Mouse (Mus musculus) heart, postnatal 0 days (tissue): ENCODE measurements around the gene Msx2. TPM values are rescaled to one million over a fixed set of nuclear protein-coding genes. Genes with fewer than 3 reads are reported as not detected.

Source experiments
- ATAC-seq: fragments of 200-750 bp; cut with Nextera tagmentation; 2 replicates; pipeline ENCODE4 v1.8.0; 2017; ENCODE audit warnings: low read depth, moderate number of reproducible peaks, moderate library complexity; ENCODE audit not compliant: insufficient read depth
- DNase-seq: peaks from one replicate; pipeline ENCODE4 v3.0.0-alpha.2; 2016; ENCODE audit warnings: low spot score
- H3K27ac ChIP-seq: fragments of 300-500 bp; sonication (generic); 2 replicates; pipeline ENCODE4 v1.5.1; 2014; ENCODE audit warnings: low read depth, mild to moderate bottlenecking
- H3K27me3 ChIP-seq: fragments of 300-500 bp; sonication (generic); 2 replicates; pipeline ENCODE4 v1.6.1; 2014; ENCODE audit warnings: low read length, mixed read lengths; ENCODE audit not compliant: control insufficient read depth, insufficient read depth
- H3K36me3 ChIP-seq: fragments of 300-500 bp; sonication (generic); replicated peaks from 2 replicates; pipeline ENCODE4 v1.6.1; 2014; ENCODE audit warnings: low read length, mixed read lengths; ENCODE audit not compliant: control insufficient read depth, insufficient read depth
- H3K4me1 ChIP-seq: fragments of 300-500 bp; sonication (generic); 2 replicates; pipeline ENCODE4 v1.6.1; 2014; ENCODE audit warnings: antibody characterized with exemption; ENCODE audit not compliant: control insufficient read depth, insufficient read depth
- H3K4me2 ChIP-seq: fragments of 300-500 bp; sonication (generic); 2 replicates; pipeline ENCODE4 v1.6.1; 2014; ENCODE audit warnings: low read depth, mild to moderate bottlenecking, low read length, moderate library complexity
- H3K4me3 ChIP-seq: fragments of 300-500 bp; sonication (generic); 2 replicates; pipeline ENCODE4 v1.5.1; 2014; ENCODE audit warnings: low read depth, low read length
- H3K9ac ChIP-seq: fragments of 300-500 bp; sonication (generic); replicated peaks from 2 replicates; pipeline ENCODE4 v1.6.1; 2014; ENCODE audit warnings: low read depth, low read length, mixed read lengths
- H3K9me3 ChIP-seq: fragments of 300-500 bp; sonication (generic); replicated peaks from 2 replicates; pipeline ENCODE4 v1.6.1; 2016; ENCODE audit warnings: low read length; ENCODE audit not compliant: control insufficient read depth
- CTCF ChIP-seq: IDR thresholded peaks from 2 replicates; pipeline ENCODE4 v1.5.1; 2016; ENCODE audit warnings: antibody characterized with exemption, control low read depth, low read depth
- EP300 ChIP-seq: IDR thresholded peaks from 2 replicates; pipeline ENCODE4 v1.6.1; 2016; ENCODE audit warnings: antibody characterized with exemption, low read depth
- WGBS: fragments of 180-500 bp; shearing (Covaris S2); extraction: QIAGEN DNeasy Blood & Tissue Kit; methylation state at CpG from one replicate; pipeline ENCODE4 v1.1.7; 2014; 5-methylcytosine and 5-hydroxymethylcytosine counted together
- polyA plus RNA-seq: library from polyadenylated mRNA; unstranded; fragments of >200 nt; fragmentation: Nextera tagmentation; extraction: Ambion mirVana; gene quantifications from 2 replicates; pipeline ENCODE4 v1.2.1, GENCODE M21; 2015
- total RNA-seq: library from RNA; depleted of rRNA; stranded (reverse); fragments of >200 nt; gene quantifications from 2 replicates; pipeline ENCODE4 v1.2.3, GENCODE M21; 2014; ENCODE audit warnings: low replicate concordance

Msx2 gene
- total and polyA plus RNA-seq, 2 experiments from 2014 or later: 0.92 to 1.4 TPM

GRCm38 (mm10) chr13:53514574-53514973 lies 41.7 kb upstream of the Msx2 start:
- H3K9me3 ChIP-seq: peaks cover 7% of the 10 kb centered on the region
- H3K27ac ChIP-seq: no peak overlapping the region
- peak; percentile 13 for DNase-seq
- no peak overlapping the region for H3K4me2 ChIP-seq
- ATAC-seq: no peak
- H3K4me3 ChIP-seq: no peak overlapping the region
- H3K9ac ChIP-seq: no peak overlapping the region
- TF ChIP-seq EP300 (no peak), CTCF (no peak)
- H3K4me1 ChIP-seq: no peaks in the 10 kb centered on the region
- H3K27me3 ChIP-seq: no peaks in the 10 kb centered on the region
- no peaks in the 10 kb centered on the region for H3K36me3 ChIP-seq

GRCm38 (mm10) chr13:53511366-53511765 lies 38.5 kb upstream of the Msx2 start:
- Histone ChIP-seq H3K9me3 (peaks cover 6% of the 10 kb centered on the region), H3K27me3 (no peaks in the 10 kb centered on the region), H3K9ac (no peak overlapping the region), H3K36me3 (no peaks in the 10 kb centered on the region), H3K4me3 (no peak overlapping the region), H3K27ac (no peak overlapping the region), H3K4me1 (no peaks in the 10 kb centered on the region), H3K4me2 (no peak overlapping the region)
- no peak for TF ChIP-seq EP300
- no peak for TF ChIP-seq CTCF
- DNase-seq (no peak), ATAC-seq (no peak)
- WGBS: 65% methylated on average over 2 of the region's 2 CpGs

GRCm38 (mm10) chr13:53502406-53502805 lies 29.5 kb upstream of the Msx2 start:
- H3K36me3 ChIP-seq: no peaks in the 10 kb centered on the region
- H3K9me3 ChIP-seq: no peaks in the 10 kb centered on the region
- 48% methylated on average over 6 of the region's 6 CpGs for WGBS
- H3K4me1 ChIP-seq: peaks cover 9% of the 10 kb centered on the region; the same call in 1 of the 2 replicates
- H3K4me2 ChIP-seq: no peak overlapping the region
- no peak overlapping the region for H3K4me3 ChIP-seq
- no peak overlapping the region for H3K9ac ChIP-seq
- no peak overlapping the region for H3K27ac ChIP-seq
- ATAC-seq (no peak), DNase-seq (no peak)
- no peak for TF ChIP-seq EP300
- TF ChIP-seq CTCF: no peak
- H3K27me3 ChIP-seq: no peaks in the 10 kb centered on the region

- Histone ChIP-seq H3K4me3 (no peak overlapping the region), H3K27me3 (no peaks in the 10 kb centered on the region), H3K27ac (no peak overlapping the region), H3K4me2 (peak overlapping the region; percentile 3; the same call in 1 of the 2 replicates), H3K4me1 (peaks cover 9% of the 10 kb centered on the region; the same call in 1 of the 2 replicates), H3K9ac (no peak overlapping the region), H3K36me3 (no peaks in the 10 kb centered on the region), H3K9me3 (no peaks in the 10 kb centered on the region)
- no peak for DNase-seq
- WGBS: 12% methylated on average over 10 of the region's 10 CpGs
- no peak for TF ChIP-seq EP300
- TF ChIP-seq CTCF: no peak
- no peak; the same call in 1 of the 2 replicates for ATAC-seq
Measured at GRCm38 (mm10) chr13:53501561-53502253, 28.8 kb upstream of the Msx2 start.

GRCm38 (mm10) chr13:53501057-53501456 lies 28.2 kb upstream of the Msx2 start:
- Histone ChIP-seq H3K4me2 (no peak overlapping the region), H3K4me3 (no peak overlapping the region), H3K9me3 (no peaks in the 10 kb centered on the region), H3K9ac (no peak overlapping the region), H3K36me3 (no peaks in the 10 kb centered on the region), H3K4me1 (peaks cover 9% of the 10 kb centered on the region; the same call in 1 of the 2 replicates), H3K27ac (no peak overlapping the region), H3K27me3 (no peaks in the 10 kb centered on the region)
- DNase-seq (no peak), ATAC-seq (no peak)
- WGBS: 37% methylated on average over 3 of the region's 3 CpGs
- TF ChIP-seq CTCF (no peak), EP300 (no peak)

- no peak for DNase-seq
- H3K4me1 ChIP-seq: no peaks in the 10 kb centered on the region
- no peak overlapping the region for H3K9ac ChIP-seq
- H3K9me3 ChIP-seq: no peaks in the 10 kb centered on the region
- ATAC-seq: no peak
- H3K27ac ChIP-seq: no peak overlapping the region
- 62% methylated on average over 4 of the region's 4 CpGs for whole genome bisulfite sequencing
- H3K4me3 ChIP-seq: no peak overlapping the region
- 0 out of 2 replicates have a peak, but pooled peaks cover 2% of the 10 kb centered on the region for H3K27me3 ChIP-seq
- H3K36me3 ChIP-seq: no peaks in the 10 kb centered on the region
- H3K4me2 ChIP-seq: no peak overlapping the region
- TF ChIP-seq EP300 (no peak), CTCF (no peak)
Measured at GRCm38 (mm10) chr13:53486512-53486911, 13.6 kb upstream of the Msx2 start.
